Mouse (Mus musculus) spleen, adult 2 months (tissue): ENCODE data around the gene Pfn1. TPM values are rescaled to one million over a fixed set of nuclear protein-coding genes. Genes with fewer than 3 reads are reported as not detected.

Source experiments
- DNase-seq, 2 experiments: peaks; one replicate each; pipeline versions ENCODE4 v3.0.0 to v3.0.0-alpha.2; 2012 to 2021; ENCODE audit warnings: low spot score in 2 of 2, low read depth in 1 of 2
- H3K27ac ChIP-seq: fragments of 200-500 bp; 2 replicates; pipeline ENCODE4 v1.5.1; 2012; ENCODE audit warnings: low read length, inconsistent platforms; ENCODE audit not compliant: insufficient read depth
- H3K27me3 ChIP-seq: fragments of 200-500 bp; 2 replicates; pipeline ENCODE4 v1.6.1; 2012; ENCODE audit warnings: mild to moderate bottlenecking, moderate library complexity, low read length, inconsistent platforms; ENCODE audit not compliant: control insufficient read depth, insufficient read depth
- H3K36me3 ChIP-seq: fragments of 200-500 bp; 2 replicates; pipeline ENCODE4 v1.6.1; 2012; ENCODE audit warnings: mild to moderate bottlenecking, low read length, inconsistent platforms; ENCODE audit not compliant: control insufficient read depth, insufficient read depth
- H3K4me1 ChIP-seq: fragments of 200-500 bp; 2 replicates; pipeline ENCODE4 v1.6.1; 2011; ENCODE audit warnings: inconsistent platforms; ENCODE audit not compliant: control insufficient read depth, insufficient read depth, insufficient read length
- H3K4me3 ChIP-seq: fragments of 200-500 bp; 2 replicates; pipeline ENCODE4 v1.5.1; 2011; ENCODE audit warnings: mild to moderate bottlenecking, inconsistent platforms; ENCODE audit not compliant: insufficient read depth, insufficient read length; ENCODE audit errors: extremely low read depth
- CTCF ChIP-seq: fragments of 200-500 bp; IDR thresholded peaks from 2 replicates; pipeline ENCODE4 v1.5.1; 2011; ENCODE audit warnings: mild to moderate bottlenecking, inconsistent platforms; ENCODE audit not compliant: insufficient read depth, insufficient read length, insufficient replicate concordance; ENCODE audit errors: extremely low read depth
- POLR2A ChIP-seq: fragments of 200-500 bp; IDR thresholded peaks from 2 replicates; pipeline ENCODE4 v1.6.1; 2011; ENCODE audit warnings: low read depth, low read length, inconsistent platforms
- WGBS: fragments of 180-500 bp; shearing (Covaris S2); methylation state at CpG from one replicate; pipeline ENCODE4 v1.1.7; 2018; 5-methylcytosine and 5-hydroxymethylcytosine counted together
- polyA plus RNA-seq: library from polyadenylated mRNA; depleted of rRNA; stranded (reverse); fragments of >200 nt; gene quantifications from 2 replicates; pipeline ENCODE4 v1.2.3, GENCODE M21; 2012

Gene Pfn1
- polyA plus RNA-seq, 1 experiment = 2,122 TPM

GRCm38 (mm10) chr11:70667271-70668150 lies 13.1 kb upstream of the Pfn1 start:
- peaks cover 9% of the 10 kb centered on the region; the same call in 1 of the 2 replicates for H3K4me1 ChIP-seq
- H3K36me3 ChIP-seq = peaks cover 20% of the 10 kb centered on the region
- H3K4me3 ChIP-seq = no peak overlapping the region
- DNase-seq = no peak
- 82% methylated on average over 14 of the region's 14 CpGs for WGBS
- TF ChIP-seq POLR2A (no peak), CTCF (no peak)
- H3K27ac ChIP-seq = no peak overlapping the region
- no peaks in the 10 kb centered on the region for H3K27me3 ChIP-seq

- DNase-seq = no peak
- Histone ChIP-seq H3K27me3 (no peaks in the 10 kb centered on the region), H3K27ac (no peak overlapping the region), H3K4me1 (peaks cover 9% of the 10 kb centered on the region; the same call in 1 of the 2 replicates), H3K36me3 (peaks cover 20% of the 10 kb centered on the region), H3K4me3 (no peak overlapping the region)
- TF ChIP-seq POLR2A = no peak
- 96% methylated on average over 8 of the region's 8 CpGs for WGBS
Measured at GRCm38 (mm10) chr11:70666687-70667086, 12.2 kb upstream of the Pfn1 start.

GRCm38 (mm10) chr11:70664741-70665140 lies 10.3 kb upstream of the Pfn1 start:
- Histone ChIP-seq H3K27me3 (no peaks in the 10 kb centered on the region), H3K27ac (no peak overlapping the region), H3K36me3 (peaks cover 20% of the 10 kb centered on the region), H3K4me1 (peaks cover 4% of the 10 kb centered on the region; the same call in 1 of the 2 replicates), H3K4me3 (no peak overlapping the region)
- TF ChIP-seq CTCF = no peak
- no peak for TF ChIP-seq POLR2A
- DNase-seq = no peak
- 96% methylated on average over 9 of the region's 9 CpGs for WGBS

DNA sequence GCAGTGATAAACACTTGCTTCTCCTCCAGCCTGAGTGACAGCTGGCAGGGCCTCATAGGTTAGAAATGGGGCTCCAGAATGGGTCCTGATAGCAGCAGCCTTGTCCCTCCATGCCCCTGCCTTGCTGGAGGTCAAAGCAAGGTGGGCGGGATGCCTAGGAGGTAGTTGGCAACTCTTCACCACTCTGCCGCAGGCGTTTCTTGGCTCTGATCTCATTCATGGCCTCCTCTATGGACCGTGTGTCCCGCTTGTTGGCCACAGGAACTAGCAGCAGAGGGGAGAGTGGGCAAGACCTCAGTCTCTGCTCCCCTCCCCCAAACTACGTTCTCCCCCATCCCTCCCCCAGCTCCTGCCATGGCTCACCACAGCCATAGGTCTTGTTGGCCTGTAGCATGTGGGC lies 9.5 kb upstream of the Pfn1 start:
- WGBS = 93% methylated on average over 6 of the region's 6 CpGs
- H3K4me3 ChIP-seq = no peak overlapping the region
- H3K27me3 ChIP-seq = no peaks in the 10 kb centered on the region
- peaks cover 20% of the 10 kb centered on the region for H3K36me3 ChIP-seq
- no peak for DNase-seq
- H3K4me1 ChIP-seq = peaks cover 4% of the 10 kb centered on the region; the same call in 1 of the 2 replicates
- no peak overlapping the region for H3K27ac ChIP-seq
- TF ChIP-seq CTCF = no peak
- TF ChIP-seq POLR2A = no peak

- Histone ChIP-seq H3K4me3 (no peak overlapping the region), H3K36me3 (peaks cover 20% of the 10 kb centered on the region), H3K27me3 (no peaks in the 10 kb centered on the region), H3K27ac (no peak overlapping the region), H3K4me1 (peaks cover 5% of the 10 kb centered on the region; the same call in 1 of the 2 replicates)
- TF ChIP-seq CTCF = no peak
- no peak for TF ChIP-seq POLR2A
- WGBS = 94% methylated on average over 8 of the region's 8 CpGs
- no peak for DNase-seq
Measured at GRCm38 (mm10) chr11:70663101-70663500, 8.7 kb upstream of the Pfn1 start.

DNA sequence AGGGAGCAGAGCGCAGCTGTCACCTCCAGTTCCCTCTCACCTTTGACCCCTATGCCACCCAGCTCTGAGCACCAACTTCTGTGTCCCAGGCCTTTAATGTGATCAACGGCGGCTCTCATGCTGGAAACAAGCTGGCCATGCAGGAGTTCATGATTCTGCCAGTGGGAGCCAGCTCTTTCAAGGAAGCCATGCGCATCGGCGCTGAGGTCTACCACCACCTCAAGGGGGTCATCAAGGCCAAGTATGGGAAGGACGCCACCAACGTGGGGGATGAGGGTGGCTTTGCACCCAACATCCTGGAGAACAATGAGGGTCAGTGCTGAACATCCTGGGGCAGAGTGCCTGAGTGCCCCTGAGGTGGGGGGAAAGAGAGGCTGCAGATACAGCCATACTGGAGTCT lies 6.1 kb upstream of the Pfn1 start:
- DNase-seq = no peak
- Histone ChIP-seq H3K27ac (no peak overlapping the region), H3K4me1 (peaks cover 22% of the 10 kb centered on the region; the same call in 1 of the 2 replicates), H3K36me3 (peaks cover 20% of the 10 kb centered on the region), H3K4me3 (no peak overlapping the region), H3K27me3 (no peaks in the 10 kb centered on the region)
- 91% methylated on average over 8 of the region's 8 CpGs for WGBS
- TF ChIP-seq POLR2A (no peak), CTCF (no peak)

- 90% methylated on average over 8 of the region's 8 CpGs for WGBS
- Histone ChIP-seq H3K4me1 (peaks cover 22% of the 10 kb centered on the region; the same call in 1 of the 2 replicates), H3K36me3 (peaks cover 11% of the 10 kb centered on the region), H3K27me3 (no peaks in the 10 kb centered on the region), H3K27ac (no peak overlapping the region), H3K4me3 (no peak overlapping the region)
- DNase-seq = no peak
- no peak for TF ChIP-seq CTCF
- TF ChIP-seq POLR2A = no peak
Measured at GRCm38 (mm10) chr11:70658942-70659341, 4.5 kb upstream of the Pfn1 start.
